Mouse (Mus musculus): ENCODE data around the gene Drg2. TPM values are rescaled to one million over a fixed set of nuclear protein-coding genes. Genes with fewer than 3 reads are reported as not detected.

Gene Drg2
- polyA plus RNA-seq, 1 experiment: 26.4 TPM

GRCm38 (mm10) chr11:60486267-60486666 lies 31.9 kb downstream of the Drg2 start:
- Histone ChIP-seq H3K36me3 (ENCODE audit: control insufficient read depth, insufficient read depth, low read length) (no peaks in the 10 kb centered on the region), H3K27ac (ENCODE audit: insufficient read depth, low read length) (no peak overlapping the region), H3K4me3 (ENCODE audit: extremely low read depth, insufficient read depth, insufficient read length) (no peak overlapping the region), H3K27me3 (ENCODE audit: control insufficient read depth, insufficient read depth, low read length) (no peaks in the 10 kb centered on the region), H3K4me1 (ENCODE audit: control insufficient read depth, insufficient read depth, insufficient read length) (no peaks in the 10 kb centered on the region)
- no peak for DNase-seq (ENCODE audit: low read depth in 1 of 2, low spot score in 2 of 2)
- TF ChIP-seq CTCF (IDR thresholded peaks at IDR 0.05; ENCODE audit: extremely low read depth, insufficient read depth, insufficient read length, insufficient replicate concordance) (no peak), POLR2A (IDR thresholded peaks at IDR 0.05; ENCODE audit: low read depth, low read length) (no peak)
- 68% methylated on average over 3 of the region's 3 CpGs for WGBS

- TF ChIP-seq POLR2A (IDR thresholded peaks at IDR 0.05; ENCODE audit: low read depth, low read length) (no peak), CTCF (IDR thresholded peaks at IDR 0.05; ENCODE audit: extremely low read depth, insufficient read depth, insufficient read length, insufficient replicate concordance) (no peak)
- Histone ChIP-seq H3K4me3 (ENCODE audit: extremely low read depth, insufficient read depth, insufficient read length) (no peak overlapping the region), H3K36me3 (ENCODE audit: control insufficient read depth, insufficient read depth, low read length) (no peaks in the 10 kb centered on the region), H3K27ac (ENCODE audit: insufficient read depth, low read length) (no peak overlapping the region), H3K4me1 (ENCODE audit: control insufficient read depth, insufficient read depth, insufficient read length) (no peaks in the 10 kb centered on the region), H3K27me3 (ENCODE audit: control insufficient read depth, insufficient read depth, low read length) (no peaks in the 10 kb centered on the region)
- DNase-seq (ENCODE audit: low read depth in 1 of 2, low spot score in 2 of 2): no peak
- WGBS: 89% methylated on average over 5 of the region's 5 CpGs
Measured at GRCm38 (mm10) chr11:60492726-60493125, 38.3 kb downstream of the Drg2 start.

- Histone ChIP-seq H3K36me3 (ENCODE audit: control insufficient read depth, insufficient read depth, low read length) (no peaks in the 10 kb centered on the region), H3K27me3 (ENCODE audit: control insufficient read depth, insufficient read depth, low read length) (no peaks in the 10 kb centered on the region), H3K4me1 (ENCODE audit: control insufficient read depth, insufficient read depth, insufficient read length) (no peaks in the 10 kb centered on the region), H3K27ac (ENCODE audit: insufficient read depth, low read length) (no peak overlapping the region), H3K4me3 (ENCODE audit: extremely low read depth, insufficient read depth, insufficient read length) (no peak overlapping the region)
- DNase-seq (ENCODE audit: low read depth in 1 of 2, low spot score in 2 of 2): no peak
- WGBS: 45% methylated on average over 2 of the region's 2 CpGs
- no peak for TF ChIP-seq CTCF (IDR thresholded peaks at IDR 0.05; ENCODE audit: extremely low read depth, insufficient read depth, insufficient read length, insufficient replicate concordance)
- no peak for TF ChIP-seq POLR2A (IDR thresholded peaks at IDR 0.05; ENCODE audit: low read depth, low read length)
Measured at GRCm38 (mm10) chr11:60495692-60496091, 41.3 kb downstream of the Drg2 start.

GRCm38 (mm10) chr11:60507281-60507680 lies 52.9 kb downstream of the Drg2 start:
- Histone ChIP-seq H3K36me3 (ENCODE audit: control insufficient read depth, insufficient read depth, low read length) (no peaks in the 10 kb centered on the region), H3K27me3 (ENCODE audit: control insufficient read depth, insufficient read depth, low read length) (peaks cover 4% of the 10 kb centered on the region; the same call in 1 of the 2 replicates), H3K4me1 (ENCODE audit: control insufficient read depth, insufficient read depth, insufficient read length) (no peaks in the 10 kb centered on the region), H3K27ac (ENCODE audit: insufficient read depth, low read length) (no peak overlapping the region), H3K4me3 (ENCODE audit: extremely low read depth, insufficient read depth, insufficient read length) (no peak overlapping the region)
- WGBS: 88% methylated on average over 13 of the region's 13 CpGs
- TF ChIP-seq POLR2A (IDR thresholded peaks at IDR 0.05; ENCODE audit: low read depth, low read length) (no peak), CTCF (IDR thresholded peaks at IDR 0.05; ENCODE audit: extremely low read depth, insufficient read depth, insufficient read length, insufficient replicate concordance) (no peak)
- no peak for DNase-seq (ENCODE audit: low read depth in 1 of 2, low spot score in 2 of 2)

GRCm38 (mm10) chr11:60508950-60509349 lies 54.6 kb downstream of the Drg2 start:
- Histone ChIP-seq H3K27me3 (ENCODE audit: control insufficient read depth, insufficient read depth, low read length) (peaks cover 4% of the 10 kb centered on the region; the same call in 1 of the 2 replicates), H3K27ac (ENCODE audit: insufficient read depth, low read length) (no peak overlapping the region), H3K4me3 (ENCODE audit: extremely low read depth, insufficient read depth, insufficient read length) (no peak overlapping the region), H3K4me1 (ENCODE audit: control insufficient read depth, insufficient read depth, insufficient read length) (no peaks in the 10 kb centered on the region), H3K36me3 (ENCODE audit: control insufficient read depth, insufficient read depth, low read length) (no peaks in the 10 kb centered on the region)
- 13% methylated on average over 11 of the region's 11 CpGs for WGBS
- no peak for DNase-seq (ENCODE audit: low read depth in 1 of 2, low spot score in 2 of 2)
- TF ChIP-seq CTCF (IDR thresholded peaks at IDR 0.05; ENCODE audit: extremely low read depth, insufficient read depth, insufficient read length, insufficient replicate concordance) (no peak), POLR2A (IDR thresholded peaks at IDR 0.05; ENCODE audit: low read depth, low read length) (no peak)

GRCm38 (mm10) chr11:60509500-60509899 lies 55.1 kb downstream of the Drg2 start:
- no peak for DNase-seq (ENCODE audit: low read depth in 1 of 2, low spot score in 2 of 2)
- peak overlapping the region; percentile 35; the same call in 1 of the 2 replicates for H3K4me3 ChIP-seq (ENCODE audit: extremely low read depth, insufficient read depth, insufficient read length)

GRCm38 (mm10) chr11:60511893-60512292 lies 57.5 kb downstream of the Drg2 start:
- H3K27me3 ChIP-seq (ENCODE audit: control insufficient read depth, insufficient read depth, low read length): peaks cover 4% of the 10 kb centered on the region; the same call in 1 of the 2 replicates
- no peaks in the 10 kb centered on the region for H3K4me1 ChIP-seq (ENCODE audit: control insufficient read depth, insufficient read depth, insufficient read length)
- 79% methylated on average over 1 of the region's 1 CpGs for WGBS
- H3K36me3 ChIP-seq (ENCODE audit: control insufficient read depth, insufficient read depth, low read length): no peaks in the 10 kb centered on the region
- no peak overlapping the region for H3K27ac ChIP-seq (ENCODE audit: insufficient read depth, low read length)
- no peak for TF ChIP-seq CTCF (IDR thresholded peaks at IDR 0.05; ENCODE audit: extremely low read depth, insufficient read depth, insufficient read length, insufficient replicate concordance)
- no peak for TF ChIP-seq POLR2A (IDR thresholded peaks at IDR 0.05; ENCODE audit: low read depth, low read length)
- no peak overlapping the region for H3K4me3 ChIP-seq (ENCODE audit: extremely low read depth, insufficient read depth, insufficient read length)
- DNase-seq (ENCODE audit: low read depth in 1 of 2, low spot score in 2 of 2): no peak

More at GRCm38 (mm10) chr11:60509500-60509899, 55.1 kb downstream of the Drg2 start:
- no peaks in the 10 kb centered on the region for H3K36me3 ChIP-seq (ENCODE audit: control insufficient read depth, insufficient read depth, low read length)
- H3K4me1 ChIP-seq (ENCODE audit: control insufficient read depth, insufficient read depth, insufficient read length): no peaks in the 10 kb centered on the region
- peaks cover 4% of the 10 kb centered on the region; the same call in 1 of the 2 replicates for H3K27me3 ChIP-seq (ENCODE audit: control insufficient read depth, insufficient read depth, low read length)
- 0% methylated on average over 25 of the region's 25 CpGs for WGBS
- TF ChIP-seq CTCF (IDR thresholded peaks at IDR 0.05; ENCODE audit: extremely low read depth, insufficient read depth, insufficient read length, insufficient replicate concordance) (no peak), POLR2A (IDR thresholded peaks at IDR 0.05; ENCODE audit: low read depth, low read length) (no peak)
- no peak overlapping the region for H3K27ac ChIP-seq (ENCODE audit: insufficient read depth, low read length)
